Mouse (Mus musculus) forebrain, embryonic 13.5 days (tissue): Measurements from ENCODE around the gene Slc4a4. TPM values are rescaled to one million over a fixed set of nuclear protein-coding genes. Genes with fewer than 3 reads are reported as not detected.

ENCODE experiments used
- ATAC-seq: fragments of 200-750 bp; cut with Nextera tagmentation; 2 replicates; pipeline ENCODE4 v1.8.0; 2017
- H3K27ac ChIP-seq: fragments of 300-500 bp; sonication (generic); 2 replicates; pipeline ENCODE4 v1.5.1; 2015; ENCODE audit warnings: inconsistent platforms, mild to moderate bottlenecking, moderate library complexity
- H3K27me3 ChIP-seq: fragments of 300-500 bp; sonication (generic); 2 replicates; pipeline ENCODE4 v1.6.1; 2015; ENCODE audit warnings: mild to moderate bottlenecking, inconsistent platforms
- H3K36me3 ChIP-seq: fragments of 300-500 bp; sonication (generic); 2 replicates; pipeline ENCODE4 v1.6.1; 2015; ENCODE audit warnings: mild to moderate bottlenecking, inconsistent platforms; ENCODE audit not compliant: poor library complexity, severe bottlenecking
- H3K4me1 ChIP-seq: fragments of 300-500 bp; sonication (generic); 2 replicates; pipeline ENCODE4 v1.6.1; 2015; ENCODE audit warnings: inconsistent platforms
- H3K4me2 ChIP-seq: fragments of 300-500 bp; sonication (generic); 2 replicates; pipeline ENCODE4 v1.6.1; 2015; ENCODE audit warnings: inconsistent platforms, mild to moderate bottlenecking, moderate library complexity
- H3K4me3 ChIP-seq: fragments of 300-500 bp; sonication (generic); 2 replicates; pipeline ENCODE4 v1.5.1; 2015; ENCODE audit warnings: mild to moderate bottlenecking, inconsistent platforms
- H3K9ac ChIP-seq: fragments of 300-500 bp; sonication (generic); 2 replicates; pipeline ENCODE4 v1.6.1; 2015; ENCODE audit warnings: mild to moderate bottlenecking, inconsistent platforms
- H3K9me3 ChIP-seq: fragments of 300-500 bp; sonication (generic); replicated peaks from 2 replicates; pipeline ENCODE4 v1.6.1; 2016; ENCODE audit warnings: inconsistent platforms
- WGBS: fragments of 180-500 bp; shearing (Covaris S2); methylation state at CpG from one replicate; pipeline ENCODE4 v1.1.7; 2015; 5-methylcytosine and 5-hydroxymethylcytosine counted together
- polyA plus RNA-seq: library from polyadenylated mRNA; unstranded; fragments of >200 nt; fragmentation: Nextera tagmentation; extraction: Ambion mirVana; gene quantifications from 2 replicates; pipeline ENCODE4 v1.2.1, GENCODE M21; 2015

Gene Slc4a4
- polyA plus RNA-seq, 1 experiment from 2014 or later: 1.1 TPM

GRCm38 (mm10) chr5:88966507-88966906 lies 79.9 kb downstream of the Slc4a4 start:
- Histone ChIP-seq H3K9ac (no peak overlapping the region), H3K9me3 (no peaks in the 10 kb centered on the region), H3K4me3 (no peak overlapping the region), H3K27me3 (no peaks in the 10 kb centered on the region), H3K4me1 (no peaks in the 10 kb centered on the region), H3K4me2 (no peak overlapping the region), H3K36me3 (no peaks in the 10 kb centered on the region), H3K27ac (no peak overlapping the region)
- 96% methylated on average over 4 of the region's 4 CpGs for WGBS
- no peak for ATAC-seq

GRCm38 (mm10) chr5:88968923-88969639 lies 82.5 kb downstream of the Slc4a4 start:
- Histone ChIP-seq H3K4me3 (no peak overlapping the region), H3K4me1 (no peaks in the 10 kb centered on the region), H3K9ac (no peak overlapping the region), H3K9me3 (no peaks in the 10 kb centered on the region), H3K4me2 (no peak overlapping the region), H3K27ac (no peak overlapping the region), H3K27me3 (no peaks in the 10 kb centered on the region), H3K36me3 (no peaks in the 10 kb centered on the region)
- no peak for ATAC-seq
- WGBS: 67% methylated on average over 11 of the region's 11 CpGs

GRCm38 (mm10) chr5:88971554-88971953 lies 84.9 kb downstream of the Slc4a4 start:
- no peak overlapping the region for H3K4me2 ChIP-seq
- no peak overlapping the region for H3K27ac ChIP-seq
- H3K4me1 ChIP-seq: 0 out of 2 replicates have a peak, but pooled peaks cover 3% of the 10 kb centered on the region
- H3K9ac ChIP-seq: no peak overlapping the region
- no peak for ATAC-seq
- H3K9me3 ChIP-seq: no peaks in the 10 kb centered on the region
- H3K27me3 ChIP-seq: no peaks in the 10 kb centered on the region
- H3K4me3 ChIP-seq: no peak overlapping the region
- no peaks in the 10 kb centered on the region for H3K36me3 ChIP-seq

- no peaks in the 10 kb centered on the region for H3K36me3 ChIP-seq
- H3K27me3 ChIP-seq: no peaks in the 10 kb centered on the region
- H3K9ac ChIP-seq: no peak overlapping the region
- H3K27ac ChIP-seq: no peak overlapping the region
- H3K4me2 ChIP-seq: no peak overlapping the region
- WGBS: 88% methylated on average over 7 of the region's 7 CpGs
- no peak overlapping the region for H3K4me3 ChIP-seq
- H3K4me1 ChIP-seq: 0 out of 2 replicates have a peak, but pooled peaks cover 3% of the 10 kb centered on the region
- no peaks in the 10 kb centered on the region for H3K9me3 ChIP-seq
- ATAC-seq: no peak
These were observed 85.7 kb downstream of the Slc4a4 start for GRCm38 (mm10) chr5:88972277-88972676.

GRCm38 (mm10) chr5:88973130-88973529 lies 86.5 kb downstream of the Slc4a4 start:
- H3K4me3 ChIP-seq: no peak overlapping the region
- H3K9ac ChIP-seq: no peak overlapping the region
- WGBS: 91% methylated on average over 1 of the region's 1 CpGs
- no peak overlapping the region for H3K27ac ChIP-seq
- no peak overlapping the region for H3K4me2 ChIP-seq
- no peak for ATAC-seq
- H3K4me1 ChIP-seq: 0 out of 2 replicates have a peak, but pooled peaks cover 3% of the 10 kb centered on the region
- no peaks in the 10 kb centered on the region for H3K36me3 ChIP-seq
- H3K27me3 ChIP-seq: no peaks in the 10 kb centered on the region
- H3K9me3 ChIP-seq: no peaks in the 10 kb centered on the region

GRCm38 (mm10) chr5:88975694-88976093 lies 89.1 kb downstream of the Slc4a4 start:
- Histone ChIP-seq H3K4me1 (0 out of 2 replicates have a peak, but pooled peaks cover 3% of the 10 kb centered on the region), H3K27me3 (no peaks in the 10 kb centered on the region), H3K9me3 (no peaks in the 10 kb centered on the region), H3K4me2 (no peak overlapping the region), H3K4me3 (no peak overlapping the region), H3K36me3 (no peaks in the 10 kb centered on the region), H3K9ac (no peak overlapping the region), H3K27ac (no peak overlapping the region)
- ATAC-seq: no peak

- Histone ChIP-seq H3K27me3 (no peaks in the 10 kb centered on the region), H3K27ac (no peak overlapping the region), H3K9ac (no peak overlapping the region), H3K4me1 (0 out of 2 replicates have a peak, but pooled peaks cover 3% of the 10 kb centered on the region), H3K4me3 (no peak overlapping the region), H3K9me3 (no peaks in the 10 kb centered on the region), H3K4me2 (no peak overlapping the region), H3K36me3 (no peaks in the 10 kb centered on the region)
- 73% methylated on average over 3 of the region's 3 CpGs for WGBS
- no peak for ATAC-seq
These were observed 89.8 kb downstream of the Slc4a4 start for GRCm38 (mm10) chr5:88976428-88976827.

GRCm38 (mm10) chr5:88980740-88981139 lies 94.1 kb downstream of the Slc4a4 start:
- no peaks in the 10 kb centered on the region for H3K36me3 ChIP-seq
- no peak overlapping the region for H3K4me3 ChIP-seq
- ATAC-seq: no peak
- no peaks in the 10 kb centered on the region for H3K27me3 ChIP-seq
- 96% methylated on average over 4 of the region's 4 CpGs for WGBS
- H3K9me3 ChIP-seq: no peaks in the 10 kb centered on the region
- H3K4me1 ChIP-seq: 0 out of 2 replicates have a peak, but pooled peaks cover under 1% of the 10 kb centered on the region
- no peak overlapping the region for H3K9ac ChIP-seq
- H3K27ac ChIP-seq: no peak overlapping the region
- no peak overlapping the region for H3K4me2 ChIP-seq

GRCm38 (mm10) chr5:88981243-88982014 lies 94.8 kb downstream of the Slc4a4 start:
- Histone ChIP-seq H3K9ac (no peak overlapping the region), H3K36me3 (no peaks in the 10 kb centered on the region), H3K27me3 (no peaks in the 10 kb centered on the region), H3K4me3 (no peak overlapping the region), H3K27ac (no peak overlapping the region), H3K9me3 (no peaks in the 10 kb centered on the region), H3K4me2 (no peak overlapping the region), H3K4me1 (no peaks in the 10 kb centered on the region)
- no peak for ATAC-seq
- WGBS: 66% methylated on average over 8 of the region's 8 CpGs

GRCm38 (mm10) chr5:88982040-88982736 lies 95.6 kb downstream of the Slc4a4 start:
- no peaks in the 10 kb centered on the region for H3K4me1 ChIP-seq
- no peaks in the 10 kb centered on the region for H3K9me3 ChIP-seq
- no peaks in the 10 kb centered on the region for H3K36me3 ChIP-seq
- H3K4me3 ChIP-seq: no peak overlapping the region
- no peaks in the 10 kb centered on the region for H3K27me3 ChIP-seq
- 83% methylated on average over 3 of the region's 3 CpGs for WGBS
- ATAC-seq: no peak
- H3K27ac ChIP-seq: no peak overlapping the region
- H3K4me2 ChIP-seq: no peak overlapping the region
- no peak overlapping the region for H3K9ac ChIP-seq

- H3K36me3 ChIP-seq: no peaks in the 10 kb centered on the region
- no peak overlapping the region for H3K27ac ChIP-seq
- H3K9me3 ChIP-seq: no peaks in the 10 kb centered on the region
- no peaks in the 10 kb centered on the region for H3K4me1 ChIP-seq
- no peak overlapping the region for H3K4me2 ChIP-seq
- no peaks in the 10 kb centered on the region for H3K27me3 ChIP-seq
- ATAC-seq: no peak
- no peak overlapping the region for H3K9ac ChIP-seq
- 90% methylated on average over 2 of the region's 2 CpGs for WGBS
- no peak overlapping the region for H3K4me3 ChIP-seq
These were observed 96.6 kb downstream of the Slc4a4 start for GRCm38 (mm10) chr5:88983170-88983569.

GRCm38 (mm10) chr5:88983652-88984051 lies 97.0 kb downstream of the Slc4a4 start:
- H3K9ac ChIP-seq: no peak overlapping the region
- no peaks in the 10 kb centered on the region for H3K4me1 ChIP-seq
- H3K9me3 ChIP-seq: no peaks in the 10 kb centered on the region
- H3K4me3 ChIP-seq: no peak overlapping the region
- no peaks in the 10 kb centered on the region for H3K27me3 ChIP-seq
- ATAC-seq: no peak
- no peak overlapping the region for H3K4me2 ChIP-seq
- H3K27ac ChIP-seq: no peak overlapping the region
- H3K36me3 ChIP-seq: no peaks in the 10 kb centered on the region
- WGBS: 89% methylated on average over 7 of the region's 7 CpGs
